Mouse (Mus musculus) NIH3T3 (cell line): ENCODE measurements around the gene Irf1.

Source experiments
- DNase-seq: peaks from one replicate; pipeline ENCODE4 v3.0.0-alpha.2; 2012; ENCODE audit warnings: low read depth

Irf1 gene

GRCm38 (mm10) chr11:53761284-53761683 is 8.5 kb upstream of the Irf1 start:
- no peak for DNase-seq

- peak; percentile 86 for DNase-seq
Observed at GRCm38 (mm10) chr11:53761822-53762221, 8.0 kb upstream of the Irf1 start.

GRCm38 (mm10) chr11:53762426-53762825 is 7.4 kb upstream of the Irf1 start:
- DNase-seq, result no peak

- peak; percentile 83 for DNase-seq
Observed at GRCm38 (mm10) chr11:53762827-53763495, 6.9 kb upstream of the Irf1 start.

GRCm38 (mm10) chr11:53763496-53764140 is 6.2 kb upstream of the Irf1 start:
- DNase-seq, result peak; percentile 96

- DNase-seq, result no peak
Observed at GRCm38 (mm10) chr11:53764581-53764980, 5.2 kb upstream of the Irf1 start.

GRCm38 (mm10) chr11:53768422-53769184 is 1.2 kb upstream of the Irf1 start:
- DNase-seq, result no peak

GRCm38 (mm10) chr11:53769185-53769576 is 633 bp upstream of the Irf1 start:
- no peak for DNase-seq

GRCm38 (mm10) chr11:53770125-53770791 is 444 bp downstream of the Irf1 start:
- peak; percentile 84 for DNase-seq

- DNase-seq, result no peak
Observed at GRCm38 (mm10) chr11:53771001-53771744, 1.4 kb downstream of the Irf1 start.

GRCm38 (mm10) chr11:53772536-53772935 is 2.7 kb downstream of the Irf1 start:
- DNase-seq, result no peak

GRCm38 (mm10) chr11:53773087-53773486 is 3.3 kb downstream of the Irf1 start, which contains the start of gene Gm17334:
Gene Gm17334, minus strand, starts transcription at chr11:53773187.
- no peak for DNase-seq

GRCm38 (mm10) chr11:53773641-53774360 is 4.0 kb downstream of the Irf1 start:
- DNase-seq, result no peak

- DNase-seq, result no peak
Observed at GRCm38 (mm10) chr11:53774659-53775255, 4.9 kb downstream of the Irf1 start.

- no peak for DNase-seq
Observed at GRCm38 (mm10) chr11:53777736-53778135, 7.9 kb downstream of the Irf1 start.

- DNase-seq, result no peak
Observed at GRCm38 (mm10) chr11:53778455-53778854, 8.6 kb downstream of the Irf1 start.

GRCm38 (mm10) chr11:53779808-53780207 is 10.0 kb downstream of the Irf1 start:
- DNase-seq, result peak; percentile 20

- DNase-seq, result no peak
Observed at GRCm38 (mm10) chr11:53780262-53780661, 10.4 kb downstream of the Irf1 start.

- DNase-seq, result no peak
Observed at GRCm38 (mm10) chr11:53781201-53781775, 11.5 kb downstream of the Irf1 start.

- DNase-seq, result no peak
Observed at GRCm38 (mm10) chr11:53781964-53782363, 12.2 kb downstream of the Irf1 start.
